Comparison of ENCODE assay signal across 8 mouse cellular contexts in the genomic region with DNA sequence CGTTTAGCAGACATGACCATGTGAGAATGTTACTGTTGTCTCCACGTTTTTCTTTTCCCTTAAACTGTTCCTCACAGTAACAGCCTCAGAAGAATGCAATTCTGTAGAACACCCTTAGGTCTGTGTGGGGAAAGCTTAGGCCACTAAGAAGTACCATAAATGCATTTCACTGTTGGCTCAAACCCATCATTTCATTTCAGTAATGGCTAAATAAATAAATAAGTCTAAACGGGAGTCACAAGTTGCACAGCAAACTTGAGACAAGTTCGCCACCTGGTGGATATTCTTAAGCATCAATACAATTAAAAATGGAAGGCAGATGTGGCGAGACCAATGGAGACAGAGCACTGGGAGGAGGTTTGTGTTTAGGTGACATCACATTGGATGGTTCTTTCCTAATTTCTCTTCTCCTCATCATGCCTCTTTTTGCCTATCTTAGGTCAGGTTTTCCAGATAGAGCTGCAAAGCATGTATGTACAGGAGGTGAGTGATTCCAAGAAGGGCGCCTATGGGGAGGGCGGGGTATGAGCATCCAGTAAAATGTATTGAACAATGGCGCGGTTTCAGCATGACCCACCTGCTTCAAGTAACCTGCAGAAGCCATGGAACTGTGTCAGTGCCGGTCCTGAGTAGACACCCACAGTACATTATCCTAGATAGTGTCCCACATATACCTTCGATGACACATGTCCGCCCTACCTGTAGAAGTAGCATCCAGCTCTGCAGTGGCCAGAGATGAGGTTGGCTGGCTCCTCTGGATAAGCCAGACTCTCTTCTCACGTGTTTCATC.
DNase-seq lines count a peak whose midpoint lies in the region; ATAC-seq and TF ChIP-seq lines count a peak whose summit lies in the region.

No protein-coding gene starts in this region.

- WGBS in heart, adult 2 months = 57% methylated on average over 13 of the region's 13 CpGs
- WGBS in heart, embryonic 11.5 days (ENCODE audit: insufficient replicate concordance) = 60% methylated on average over 13 of the region's 13 CpGs
- WGBS in neural tube, embryonic 11.5 days = 64% methylated on average over 13 of the region's 13 CpGs

- H3K4me1 ChIP-seq in heart, adult 2 months (ENCODE audit: control insufficient read depth, insufficient read depth, low read length) = no peaks in the 10 kb centered on the region
- no peaks in the 10 kb centered on the region for H3K4me1 ChIP-seq in heart, embryonic 11.5 days (ENCODE audit: control insufficient read depth, insufficient read depth, low read length)
- 0 out of 4 replicates have a peak, but pooled peaks cover 0 to 2% of the 10 kb centered on the region in 2 experiments for H3K4me1 ChIP-seq in CH12.LX (ENCODE audit: control insufficient read depth in 1 of 2, insufficient read depth in 2 of 2)
- H3K4me1 ChIP-seq in neural tube, embryonic 11.5 days (ENCODE audit: control insufficient read depth, insufficient read depth, low read length) = no peaks in the 10 kb centered on the region

- DNase-seq in heart, adult 2 months = peak in 1 of 2 experiments; percentile 18
- peak; percentile 71 for DNase-seq in CH12.LX (ENCODE audit: extremely low read depth)
- peak; percentile 52 for DNase-seq in heart, postnatal 4 days
- DNase-seq in layer of hippocampus, adult 9-10 months (ENCODE audit: low spot score) = peak; percentile 40
- DNase-seq in neural tube, embryonic 11.5 days (ENCODE audit: low spot score) = peak; percentile 30
- DNase-seq in ovary, adult 18-20 months (ENCODE audit: low spot score) = no peak

- TF ChIP-seq RAD21 in CH12.LX (IDR thresholded peaks at IDR 0.05; ENCODE audit: low read depth, low read length) = peak; percentile 91

- in situ Hi-C loops in CH12.LX (cut with MboI; ENCODE audit: low pct_ligation_motif_present, low pct_unique_long_range_greater_than_20kb, low sequenced_read_pairs) = loop anchor here (5.0 to 25.0 kb wide), 4 partner anchors 50 to 1805 kb away; no protein-coding TSS in a partner anchor

- H3K9ac ChIP-seq in heart, adult 2 months (ENCODE audit: low read depth, low read length) = no peak overlapping the region
- H3K9ac ChIP-seq in heart, embryonic 11.5 days (ENCODE audit: low read depth, low read length) = no peak overlapping the region
- no peak overlapping the region for H3K9ac ChIP-seq in CH12.LX (ENCODE audit: insufficient read depth, low read depth)
- no peak overlapping the region for H3K9ac ChIP-seq in neural tube, embryonic 11.5 days (ENCODE audit: low read length)

- no peak for TF ChIP-seq POLR2A in heart, adult 2 months (IDR thresholded peaks at IDR 0.05; ENCODE audit: insufficient read depth, low read depth, low read length)
- TF ChIP-seq POLR2A in CH12.LX (IDR thresholded peaks at IDR 0.05; ENCODE audit: low read depth, low read length) = no peak

- no peak for TF ChIP-seq EP300 in heart, adult 2 months (IDR thresholded peaks at IDR 0.05; ENCODE audit: insufficient read depth, low read depth, low read length)
- TF ChIP-seq EP300 in CH12.LX (IDR thresholded peaks at IDR 0.05; ENCODE audit: low read length) = no peak

- no peak overlapping the region for H3K27ac ChIP-seq in heart, adult 2 months
- no peak overlapping the region for H3K27ac ChIP-seq in heart, embryonic 11.5 days (ENCODE audit: low read depth, low read length)
- no peak overlapping the region for H3K27ac ChIP-seq in CH12.LX (ENCODE audit: insufficient read depth, low read depth)
- H3K27ac ChIP-seq in neural tube, embryonic 11.5 days (ENCODE audit: low read depth, low read length) = no peak overlapping the region

- no peaks in the 10 kb centered on the region for H3K36me3 ChIP-seq in heart, adult 2 months (ENCODE audit: control insufficient read depth, insufficient read depth, low read length)
- no peaks in the 10 kb centered on the region for H3K36me3 ChIP-seq in heart, embryonic 11.5 days (ENCODE audit: control insufficient read depth, insufficient read depth, low read length)
- no peaks in the 10 kb centered on the region for H3K36me3 ChIP-seq in CH12.LX (replicated peaks in 1 of 2; ENCODE audit: control insufficient read depth in 1 of 2, insufficient read depth in 1 of 2, low read length in 1 of 2)
- no peaks in the 10 kb centered on the region for H3K36me3 ChIP-seq in neural tube, embryonic 11.5 days (ENCODE audit: control insufficient read depth, insufficient read depth, low read length)

- H3K27me3 ChIP-seq in heart, adult 2 months (ENCODE audit: control insufficient read depth, insufficient read depth, low read length) = no peaks in the 10 kb centered on the region
- H3K27me3 ChIP-seq in heart, embryonic 11.5 days (ENCODE audit: control insufficient read depth, insufficient read depth, low read length) = no peaks in the 10 kb centered on the region
- no peaks in the 10 kb centered on the region for H3K27me3 ChIP-seq in CH12.LX (replicated peaks)
- no peaks in the 10 kb centered on the region for H3K27me3 ChIP-seq in neural tube, embryonic 11.5 days (ENCODE audit: control insufficient read depth, insufficient read depth, low read length)

- H3K79me2 ChIP-seq in heart, adult 2 months (replicated peaks; ENCODE audit: control insufficient read depth, insufficient read depth, low read length) = no peaks in the 10 kb centered on the region
- no peaks in the 10 kb centered on the region for H3K79me2 ChIP-seq in CH12.LX (replicated peaks; ENCODE audit: control insufficient read depth, extremely low read depth, insufficient read depth, poor library complexity, severe bottlenecking)

- no peak overlapping the region for H3K4me3 ChIP-seq in heart, adult 2 months
- H3K4me3 ChIP-seq in heart, embryonic 11.5 days (ENCODE audit: low read depth, low read length) = no peak overlapping the region
- H3K4me3 ChIP-seq in CH12.LX (replicated peaks in 1 of 3; ENCODE audit: low read depth in 2 of 3, low read length in 2 of 3, poor library complexity in 1 of 3) = no peak overlapping the region
- H3K4me3 ChIP-seq in neural tube, embryonic 11.5 days (ENCODE audit: low read depth, low read length) = no peak overlapping the region

- dilution Hi-C loops in CH12.LX (cut with MboI; ENCODE audit: extremely low pct_ligation_motif_present, extremely low pct_unique_long_range_greater_than_20kb, low sequenced_read_pairs) = no loop called here

- no peak overlapping the region for H3K4me2 ChIP-seq in heart, embryonic 11.5 days
- H3K4me2 ChIP-seq in CH12.LX (ENCODE audit: insufficient read depth, low read depth, poor library complexity, severe bottlenecking) = peak overlapping the region; percentile 41
- H3K4me2 ChIP-seq in neural tube, embryonic 11.5 days (ENCODE audit: low read depth) = no peak overlapping the region

- peak; percentile 81 for TF ChIP-seq CTCF in heart, adult 2 months (IDR thresholded peaks at IDR 0.05)
- peak in 1 of 2 experiments; percentile 82; a peak in 3 of 4 replicates for TF ChIP-seq CTCF in CH12.LX (conservative IDR thresholded peaks at IDR 0.05 in 1 of 2, IDR thresholded peaks at IDR 0.05 in 1 of 2; ENCODE audit: low read depth in 2 of 2, low read length in 2 of 2)

- no peaks in the 10 kb centered on the region for H3K9me3 ChIP-seq in heart, embryonic 11.5 days (replicated peaks; ENCODE audit: control insufficient read depth, low read length)
- H3K9me3 ChIP-seq in CH12.LX (replicated peaks; ENCODE audit: low read length) = no peaks in the 10 kb centered on the region
- H3K9me3 ChIP-seq in neural tube, embryonic 11.5 days (ENCODE audit: control insufficient read depth, low read length) = no peaks in the 10 kb centered on the region

- intact Hi-C loops in heart, adult 2 months (cut with DNase I) = loop anchor here (2.0 to 5.0 kb wide), 6 partner anchors 165 to 1807 kb away; no protein-coding TSS in a partner anchor

- no peak for ATAC-seq in heart, embryonic 11.5 days (replicated peaks; ENCODE audit: insufficient number of reproducible peaks, low FRiP score, low TSS enrichment)
- ATAC-seq in common myeloid progenitor, adult 5-6 weeks (replicated peaks; ENCODE audit: low read depth, poor library complexity, severe bottlenecking) = peak; percentile 85
- peak; percentile 48; the same call in 1 of the 2 replicates for ATAC-seq in neural tube, embryonic 11.5 days (ENCODE audit: insufficient read depth, low FRiP score, low TSS enrichment)

TF ChIP-seq in CH12.LX, 34 proteins besides CTCF, POLR2A, EP300 and RAD21:
- TF ChIP-seq RCOR1 (conservative IDR thresholded peaks at IDR 0.05; ENCODE audit: low read depth, low read length) (no peak), UBTF (IDR thresholded peaks at IDR 0.05; ENCODE audit: low read depth, low read length) (no peak), SMC3 (IDR thresholded peaks at IDR 0.05; ENCODE audit: low read depth, low read length) (peak; percentile 77), POLR2AphosphoS2 (IDR thresholded peaks at IDR 0.05; ENCODE audit: low read depth, low read length) (no peak), TBP (conservative IDR thresholded peaks at IDR 0.05; ENCODE audit: low read depth, low read length) (no peak), ETS1 (conservative IDR thresholded peaks at IDR 0.05; ENCODE audit: low read depth, low read length) (no peak), NELFE (IDR thresholded peaks at IDR 0.05; ENCODE audit: low read depth, low read length) (no peak), JUN (IDR thresholded peaks at IDR 0.05; ENCODE audit: insufficient read depth, low read depth, low read length) (no peak), JUND (conservative IDR thresholded peaks at IDR 0.05; ENCODE audit: low read depth, low read length) (no peak), ZC3H11A (IDR thresholded peaks at IDR 0.05; ENCODE audit: low read depth, low read length) (peak; percentile 71), KAT2A (IDR thresholded peaks at IDR 0.05; ENCODE audit: insufficient replicate concordance, low read length) (no peak)
